Mouse (Mus musculus) CD4-positive naive resting alpha-beta T cell, adult 76 days (primary cell): ENCODE measurements around the gene Usp34. TPM values are rescaled to one million over a fixed set of nuclear protein-coding genes. Genes with fewer than 3 reads are reported as not detected.

Experiments used
- total RNA-seq: library from RNA; stranded (reverse); gene quantifications from one replicate; pipeline ENCODE4 v1.2.4, GENCODE M21; 2023

Gene Usp34
- 95.8 TPM for total RNA-seq

GRCm38 (mm10) chr11:23306764-23307565, at the start of gene Usp34:
Gene Usp34 (plus strand): TSS chr11:23306895.

GRCm38 (mm10) chr11:23497718-23498509, 191.2 kb downstream of the Usp34 start, which contains the start of gene Ahsa2:
Gene Ahsa2 (minus strand): TSS chr11:23498030.

DNA sequence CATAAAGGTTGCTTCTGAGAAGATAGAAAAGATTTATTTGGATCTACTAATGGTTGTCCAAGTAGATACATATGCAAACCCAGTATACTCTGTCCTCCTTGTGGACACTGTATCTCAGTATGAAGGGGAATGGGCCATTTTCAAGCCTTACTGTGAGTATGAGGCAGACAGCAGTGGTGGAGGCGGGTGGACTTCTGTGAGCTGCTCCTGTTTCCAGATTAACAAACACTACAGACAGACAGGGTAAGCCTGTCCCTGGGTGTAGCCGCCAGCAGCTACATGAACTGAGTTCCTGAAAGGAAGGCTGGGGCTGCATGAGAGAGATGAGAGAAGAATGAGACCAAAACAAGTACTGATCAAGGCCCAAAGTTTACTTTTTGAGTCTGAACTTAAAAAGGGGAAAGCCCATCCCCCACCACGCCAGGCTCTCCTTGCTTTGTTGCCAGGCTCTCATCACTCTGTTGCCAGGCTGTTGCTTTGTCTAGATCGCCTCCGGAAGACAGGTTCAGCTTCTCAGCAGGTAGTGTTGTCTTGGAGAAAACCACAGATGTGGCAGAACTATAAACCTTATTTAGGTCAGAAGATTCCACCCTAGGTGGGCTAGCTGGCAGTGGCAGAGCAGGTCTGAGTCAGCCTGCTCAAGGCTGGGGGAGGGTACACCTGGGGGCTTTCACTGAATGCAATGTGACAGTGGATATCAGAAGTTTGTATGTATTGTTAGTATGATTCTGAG, 213.9 kb downstream of the Usp34 start, which contains the start of gene 1700093K21Rik:
1700093K21Rik (minus strand) TSS at position 683 of the 733 bp plus-strand sequence.

Other genes starting within 250 kb of the Usp34 start
- 116 TPM for gene Xpo1, start 50.9 kb upstream of the Usp34 start, total RNA-seq
- 36.2 TPM for gene Ahsa2, start 191.1 kb downstream of the Usp34 start, total RNA-seq
- gene 1700093K21Rik, start 214.3 kb downstream of the Usp34 start, total RNA-seq, result not detected